Mouse (Mus musculus) G1E (cell line): Measurements from ENCODE around the gene Med24.

Experiments
- CTCF ChIP-seq: IDR thresholded peaks from 2 replicates; pipeline ENCODE4 v1.5.1; 2012; ENCODE audit warnings: low read depth, low read length, inconsistent platforms, mixed read lengths
- GATA1 ChIP-seq: IDR thresholded peaks from 2 replicates; pipeline ENCODE4 v1.6.1; 2012; ENCODE audit warnings: borderline replicate concordance, low read length, inconsistent platforms, mixed read lengths
- GATA2 ChIP-seq: IDR thresholded peaks from 2 replicates; pipeline ENCODE4 v1.6.1; 2012; ENCODE audit warnings: low read depth, low read length, inconsistent platforms, borderline replicate concordance
- POLR2AphosphoS5 ChIP-seq: IDR thresholded peaks from 2 replicates; pipeline ENCODE4 v1.6.1; 2012; ENCODE audit warnings: low read depth, low read length, inconsistent platforms; ENCODE audit not compliant: insufficient replicate concordance
- TAL1 ChIP-seq: conservative IDR thresholded peaks from 2 replicates; pipeline ENCODE4 v1.6.1; 2012; ENCODE audit warnings: low read depth, low read length, inconsistent platforms, mixed read lengths

GRCm38 (mm10) chr11:98738925-98739324, 9.7 kb upstream of the Med24 start:
- no peak for TF ChIP-seq CTCF
- no peak for TF ChIP-seq GATA1
- peak; percentile 23; the same call in 1 of the 2 replicates for TF ChIP-seq TAL1
- TF ChIP-seq POLR2AphosphoS5, result no peak
- no peak for TF ChIP-seq GATA2
